Mouse (Mus musculus): ENCODE results near the gene Zhx3. TPM values are rescaled to one million over a fixed set of nuclear protein-coding genes. Genes with fewer than 3 reads are reported as not detected.

Zhx3 gene
- total and polyA plus RNA-seq, 3 experiments, result 7.9 to 36.8 (median 36.7) TPM

DNA sequence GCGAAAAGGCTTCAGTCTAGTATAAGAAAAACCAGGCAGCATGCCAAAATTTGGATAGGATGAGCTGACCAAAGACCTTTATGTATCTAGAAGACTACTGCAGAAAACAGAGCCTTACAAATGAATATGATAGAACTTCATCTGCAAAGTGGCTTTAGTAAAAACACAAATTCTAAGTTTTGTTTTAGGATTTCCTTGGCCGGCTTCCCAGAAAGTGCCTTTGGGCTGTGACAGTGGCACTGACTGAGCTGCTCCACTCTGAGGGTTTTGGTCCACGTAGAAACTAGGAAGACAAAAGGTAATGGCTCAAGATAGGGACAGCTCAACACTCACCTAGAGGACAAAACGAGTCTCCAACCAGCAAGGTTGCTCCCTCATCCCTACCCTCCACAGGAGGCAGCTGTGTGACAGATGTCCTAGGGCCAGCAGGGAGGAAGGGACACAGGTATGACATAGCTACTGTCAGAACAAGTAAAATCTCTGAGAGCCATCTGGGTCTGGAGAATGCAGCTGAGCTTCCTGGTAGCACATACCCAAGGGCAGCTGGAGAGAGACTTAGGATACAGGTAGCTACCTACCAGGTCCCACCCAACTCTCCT lies 104.6 kb downstream of the Zhx3 start:
- TF ChIP-seq CTCF (IDR thresholded peaks at IDR 0.05), result no peak
- no peak for TF ChIP-seq POLR2A (IDR thresholded peaks at IDR 0.05; ENCODE audit: insufficient read depth, low read depth, low read length)
- no peak for TF ChIP-seq EP300 (IDR thresholded peaks at IDR 0.05; ENCODE audit: insufficient read depth, low read depth, low read length)
- no peaks in the 10 kb centered on the region for H3K27me3 ChIP-seq (ENCODE audit: control insufficient read depth, insufficient read depth, low read length)
- H3K79me2 ChIP-seq (replicated peaks; ENCODE audit: control insufficient read depth, insufficient read depth, low read length), result no peaks in the 10 kb centered on the region; the same call in 1 of the 2 replicates
- no peak for DNase-seq
- intact Hi-C loops (cut with DNase I), result no loop called here
- H3K4me3 ChIP-seq, result no peak overlapping the region
- H3K4me1 ChIP-seq (ENCODE audit: control insufficient read depth, insufficient read depth, low read length), result peaks cover 41% of the 10 kb centered on the region
- WGBS, result 61% methylated on average over 4 of the region's 4 CpGs
- no peak overlapping the region for H3K9ac ChIP-seq (ENCODE audit: low read depth, low read length)
- peaks cover 35% of the 10 kb centered on the region for H3K36me3 ChIP-seq (ENCODE audit: control insufficient read depth, insufficient read depth, low read length)
- H3K27ac ChIP-seq, result peak overlapping the region; percentile 88

DNA sequence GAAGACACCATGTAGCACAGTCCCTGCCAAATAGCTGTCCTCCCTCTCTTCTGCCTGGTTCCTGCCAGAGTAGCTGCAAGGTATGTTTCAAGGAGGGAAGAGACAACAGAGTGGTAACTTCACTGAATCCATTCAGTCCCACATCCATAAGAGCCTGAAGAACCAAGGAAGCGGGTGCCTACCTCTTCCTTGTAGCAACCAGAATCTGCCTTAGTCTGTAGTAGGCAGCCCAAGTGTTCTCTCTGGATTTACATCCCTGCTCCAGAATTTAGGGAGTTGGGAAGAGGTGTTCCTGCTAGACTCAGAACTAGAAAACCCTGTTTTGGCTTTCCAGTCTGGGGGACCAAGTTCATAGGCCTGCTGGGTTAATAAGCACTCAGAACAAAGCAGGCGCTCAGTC lies 105.6 kb downstream of the Zhx3 start:
- Histone ChIP-seq H3K4me3 (no peak overlapping the region), H3K79me2 (replicated peaks; ENCODE audit: control insufficient read depth, insufficient read depth, low read length) (no peaks in the 10 kb centered on the region; the same call in 1 of the 2 replicates), H3K4me1 (ENCODE audit: control insufficient read depth, insufficient read depth, low read length) (peaks cover 44% of the 10 kb centered on the region), H3K36me3 (ENCODE audit: control insufficient read depth, insufficient read depth, low read length) (peaks cover 36% of the 10 kb centered on the region), H3K27ac (peak overlapping the region; percentile 88), H3K9ac (ENCODE audit: low read depth, low read length) (no peak overlapping the region), H3K27me3 (ENCODE audit: control insufficient read depth, insufficient read depth, low read length) (no peaks in the 10 kb centered on the region)
- intact Hi-C loops (cut with DNase I), result no loop called here
- no peak for DNase-seq
- TF ChIP-seq CTCF (IDR thresholded peaks at IDR 0.05), result no peak
- TF ChIP-seq POLR2A (IDR thresholded peaks at IDR 0.05; ENCODE audit: insufficient read depth, low read depth, low read length), result no peak
- no peak for TF ChIP-seq EP300 (IDR thresholded peaks at IDR 0.05; ENCODE audit: insufficient read depth, low read depth, low read length)
- 97% methylated on average over 2 of the region's 2 CpGs for WGBS

- no peaks in the 10 kb centered on the region for H3K27me3 ChIP-seq (ENCODE audit: control insufficient read depth, insufficient read depth, low read length)
- H3K36me3 ChIP-seq (ENCODE audit: control insufficient read depth, insufficient read depth, low read length), result peaks cover 37% of the 10 kb centered on the region
- H3K27ac ChIP-seq, result peak overlapping the region; percentile 88
- WGBS, result 16% methylated on average over 5 of the region's 5 CpGs
- H3K79me2 ChIP-seq (replicated peaks; ENCODE audit: control insufficient read depth, insufficient read depth, low read length), result no peaks in the 10 kb centered on the region; the same call in 1 of the 2 replicates
- no peak overlapping the region for H3K4me3 ChIP-seq
- peaks cover 44% of the 10 kb centered on the region for H3K4me1 ChIP-seq (ENCODE audit: control insufficient read depth, insufficient read depth, low read length)
- TF ChIP-seq CTCF (IDR thresholded peaks at IDR 0.05) (no peak), POLR2A (IDR thresholded peaks at IDR 0.05; ENCODE audit: insufficient read depth, low read depth, low read length) (peak; percentile 67; the same call in 1 of the 2 replicates), EP300 (IDR thresholded peaks at IDR 0.05; ENCODE audit: insufficient read depth, low read depth, low read length) (peak; percentile 93)
- peak; percentile 73 to 85 for DNase-seq
- intact Hi-C loops (cut with DNase I), result loop anchor here (1.0 kb wide), 2 partner anchors 39 to 118 kb away; no protein-coding TSS in a partner anchor
- H3K9ac ChIP-seq (ENCODE audit: low read depth, low read length), result peak overlapping the region; percentile 14; the same call in 1 of the 2 replicates
Measured at GRCm38 (mm10) chr2:160766371-160766771, 106.4 kb downstream of the Zhx3 start.

DNA sequence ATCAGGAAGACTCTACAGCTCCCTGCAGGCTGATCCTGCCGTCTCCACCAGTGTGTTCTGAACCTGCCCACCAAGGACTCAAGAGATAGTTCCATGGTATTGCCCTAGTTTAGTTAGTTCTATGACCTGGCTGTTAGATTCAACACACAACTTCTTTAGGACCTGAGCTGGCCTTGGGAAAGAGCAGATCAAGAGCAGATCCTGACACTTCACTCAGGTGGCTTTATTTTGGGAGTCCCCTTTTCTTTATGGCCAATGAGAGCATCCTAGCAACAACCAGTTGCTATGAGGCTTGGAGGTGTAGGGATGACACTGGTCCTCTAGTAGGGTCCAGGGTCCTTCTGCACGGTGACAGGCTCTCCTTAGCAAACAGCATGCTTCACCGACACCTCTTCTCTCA lies 107.7 kb downstream of the Zhx3 start:
- Histone ChIP-seq H3K36me3 (ENCODE audit: control insufficient read depth, insufficient read depth, low read length) (peaks cover 32% of the 10 kb centered on the region), H3K4me3 (no peak overlapping the region), H3K27ac (peak overlapping the region; percentile 88), H3K27me3 (ENCODE audit: control insufficient read depth, insufficient read depth, low read length) (no peaks in the 10 kb centered on the region), H3K79me2 (replicated peaks; ENCODE audit: control insufficient read depth, insufficient read depth, low read length) (no peaks in the 10 kb centered on the region; the same call in 1 of the 2 replicates), H3K9ac (ENCODE audit: low read depth, low read length) (no peak overlapping the region), H3K4me1 (ENCODE audit: control insufficient read depth, insufficient read depth, low read length) (peaks cover 42% of the 10 kb centered on the region)
- TF ChIP-seq POLR2A (IDR thresholded peaks at IDR 0.05; ENCODE audit: insufficient read depth, low read depth, low read length) (no peak), CTCF (IDR thresholded peaks at IDR 0.05) (no peak), EP300 (IDR thresholded peaks at IDR 0.05; ENCODE audit: insufficient read depth, low read depth, low read length) (no peak)
- WGBS, result 53% methylated on average over 3 of the region's 3 CpGs
- no peak for DNase-seq
- intact Hi-C loops (cut with DNase I), result loop anchor here (2.0 kb wide), 1 partner anchor 16 kb away; no protein-coding TSS in a partner anchor

GRCm38 (mm10) chr2:160764386-160764785 lies 108.4 kb downstream of the Zhx3 start:
- Histone ChIP-seq H3K79me2 (replicated peaks; ENCODE audit: control insufficient read depth, insufficient read depth, low read length) (no peaks in the 10 kb centered on the region; the same call in 1 of the 2 replicates), H3K36me3 (ENCODE audit: control insufficient read depth, insufficient read depth, low read length) (peaks cover 26% of the 10 kb centered on the region), H3K27ac (0 out of 2 replicates have a peak overlapping the region, but pooled peaks have one; percentile 8), H3K4me1 (ENCODE audit: control insufficient read depth, insufficient read depth, low read length) (peaks cover 41% of the 10 kb centered on the region), H3K9ac (ENCODE audit: low read depth, low read length) (no peak overlapping the region), H3K27me3 (ENCODE audit: control insufficient read depth, insufficient read depth, low read length) (no peaks in the 10 kb centered on the region), H3K4me3 (no peak overlapping the region)
- no peak for DNase-seq
- no peak for TF ChIP-seq EP300 (IDR thresholded peaks at IDR 0.05; ENCODE audit: insufficient read depth, low read depth, low read length)
- no peak for TF ChIP-seq POLR2A (IDR thresholded peaks at IDR 0.05; ENCODE audit: insufficient read depth, low read depth, low read length)
- no peak for TF ChIP-seq CTCF (IDR thresholded peaks at IDR 0.05)
- intact Hi-C loops (cut with DNase I), result loop anchor here (2.0 kb wide), 1 partner anchor 16 kb away; no protein-coding TSS in a partner anchor
- WGBS, result 61% methylated on average over 2 of the region's 2 CpGs

DNA sequence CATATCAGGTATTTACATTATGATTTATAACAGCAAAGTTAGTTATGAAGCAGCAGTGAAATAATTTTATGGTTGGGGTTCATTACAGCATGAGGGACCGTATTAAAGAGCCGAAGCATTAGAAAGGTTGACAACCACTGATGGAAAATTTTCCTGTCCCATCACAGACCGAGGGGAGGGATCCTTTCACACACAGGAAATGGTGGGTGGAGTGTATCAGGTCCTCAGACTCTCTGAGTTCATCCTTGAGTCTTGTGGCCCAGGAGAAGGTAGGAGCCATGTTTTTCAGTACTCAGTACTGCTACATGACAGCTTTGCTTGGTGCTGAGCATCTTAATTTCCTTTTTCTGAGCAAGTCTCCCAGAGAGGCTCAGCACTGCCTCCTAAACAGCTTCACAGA lies 109.0 kb downstream of the Zhx3 start:
- no peak overlapping the region; the same call in 1 of the 2 replicates for H3K27ac ChIP-seq
- WGBS, result 39% methylated on average over 3 of the region's 3 CpGs

More for the DNA sequence above, 109.0 kb downstream of the Zhx3 start:
- Histone ChIP-seq H3K9ac (ENCODE audit: low read depth, low read length) (no peak overlapping the region), H3K27me3 (ENCODE audit: control insufficient read depth, insufficient read depth, low read length) (no peaks in the 10 kb centered on the region), H3K79me2 (replicated peaks; ENCODE audit: control insufficient read depth, insufficient read depth, low read length) (no peaks in the 10 kb centered on the region), H3K4me3 (no peak overlapping the region), H3K4me1 (ENCODE audit: control insufficient read depth, insufficient read depth, low read length) (peaks cover 36% of the 10 kb centered on the region), H3K36me3 (ENCODE audit: control insufficient read depth, insufficient read depth, low read length) (peaks cover 24% of the 10 kb centered on the region)
- no peak for DNase-seq
- TF ChIP-seq CTCF (IDR thresholded peaks at IDR 0.05), result no peak
- TF ChIP-seq EP300 (IDR thresholded peaks at IDR 0.05; ENCODE audit: insufficient read depth, low read depth, low read length), result no peak
- TF ChIP-seq POLR2A (IDR thresholded peaks at IDR 0.05; ENCODE audit: insufficient read depth, low read depth, low read length), result no peak
- intact Hi-C loops (cut with DNase I), result loop anchor here (2.0 kb wide), 1 partner anchor 15 kb away; no protein-coding TSS in a partner anchor
